Mouse (Mus musculus): Measurements from ENCODE around the gene Gm10320. TPM values are rescaled to one million over a fixed set of nuclear protein-coding genes. Genes with fewer than 3 reads are reported as not detected.

Gm10320 gene
- not detected for total RNA-seq (2021)

DNA sequence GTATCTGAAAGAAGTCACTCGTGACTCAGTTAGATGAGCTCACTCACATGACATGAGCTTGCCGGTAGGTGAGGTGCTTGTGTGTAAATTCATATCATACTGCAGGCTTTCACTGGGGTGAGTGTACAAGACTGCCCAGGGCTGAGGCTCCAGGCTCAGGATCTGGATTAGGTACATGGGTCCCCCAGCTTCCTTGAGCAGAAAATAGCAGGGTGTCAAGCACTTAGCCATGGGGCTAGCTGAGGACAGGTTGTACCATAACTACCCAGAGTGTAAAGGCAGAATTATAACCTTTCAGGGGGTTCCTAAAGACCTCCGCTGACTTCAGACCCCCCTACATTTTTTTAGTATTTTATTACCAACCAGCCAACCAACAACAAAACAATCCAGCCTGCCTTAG, at the start of gene Gm10320:
TSS of gene Gm10320 (minus strand) at position 93 of the 400 bp plus-strand sequence.
- DNase-seq (ENCODE audit: low spot score in 2 of 2): no peak
- intact Hi-C loops (cut with DNase I): no loop called here

DNA sequence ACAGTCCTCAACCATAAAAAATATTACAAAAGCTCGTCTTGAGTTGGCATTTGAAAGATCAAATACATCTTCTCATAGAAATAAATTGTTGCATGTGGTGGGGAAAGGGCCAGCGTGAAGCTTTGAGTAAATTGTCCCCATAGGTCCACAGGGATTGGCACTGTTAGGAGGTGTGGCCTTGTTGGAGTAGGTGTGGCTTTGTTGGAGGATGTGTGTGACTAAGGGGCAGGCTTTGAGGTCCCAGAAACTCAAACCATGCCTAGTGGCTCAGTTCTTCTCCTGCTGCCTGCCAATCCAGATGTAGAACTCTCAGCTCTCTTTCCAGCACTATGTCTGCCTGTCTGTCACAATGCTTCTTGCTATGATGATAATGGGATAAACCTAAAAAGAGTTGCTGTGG, 49.8 kb upstream of the Gm10320 start:
- intact Hi-C loops (cut with DNase I): no loop called here
- no peak for DNase-seq (ENCODE audit: low spot score in 2 of 2)

DNA sequence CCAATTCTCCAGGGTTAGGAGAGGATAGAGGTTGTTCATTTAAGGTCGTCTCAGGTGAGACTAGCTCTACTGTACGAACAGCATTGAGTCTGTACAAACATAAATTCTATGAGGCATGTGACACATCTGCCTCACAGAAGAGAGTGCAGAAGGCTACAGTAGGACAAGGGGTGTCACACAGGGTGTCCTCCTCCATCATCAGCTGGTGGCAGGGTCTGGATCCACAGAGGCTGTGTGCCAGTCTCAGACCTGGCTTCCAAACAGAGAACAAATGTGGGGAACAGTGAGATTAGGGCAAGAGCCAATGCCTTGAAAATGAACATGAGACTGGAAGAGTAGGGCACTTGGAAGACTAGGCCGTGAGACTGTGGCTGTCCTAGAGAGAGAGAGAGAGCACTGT, 48.4 kb upstream of the Gm10320 start:
- intact Hi-C loops (cut with DNase I): no loop called here
- DNase-seq (ENCODE audit: low spot score in 2 of 2): no peak

DNA sequence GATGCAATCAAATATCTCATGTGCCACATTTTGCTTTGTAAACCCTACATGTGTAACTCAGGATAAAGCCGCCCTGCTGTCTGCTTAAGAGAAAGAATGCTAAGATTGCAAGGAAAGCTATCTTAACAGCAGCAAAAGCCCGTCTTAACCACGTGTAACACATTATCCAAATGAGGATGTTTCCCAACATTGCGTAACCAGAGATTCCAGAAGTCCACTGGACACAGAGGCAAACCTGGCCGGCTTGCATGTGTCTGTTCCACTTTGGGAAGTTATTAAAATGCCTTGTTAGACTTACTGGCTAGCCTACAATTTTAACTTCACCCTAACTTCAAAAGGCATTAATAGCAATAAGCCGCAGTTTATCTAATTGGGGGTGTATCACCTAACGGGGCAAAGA, 47.5 kb upstream of the Gm10320 start:
- intact Hi-C loops (cut with DNase I): no loop called here

DNA sequence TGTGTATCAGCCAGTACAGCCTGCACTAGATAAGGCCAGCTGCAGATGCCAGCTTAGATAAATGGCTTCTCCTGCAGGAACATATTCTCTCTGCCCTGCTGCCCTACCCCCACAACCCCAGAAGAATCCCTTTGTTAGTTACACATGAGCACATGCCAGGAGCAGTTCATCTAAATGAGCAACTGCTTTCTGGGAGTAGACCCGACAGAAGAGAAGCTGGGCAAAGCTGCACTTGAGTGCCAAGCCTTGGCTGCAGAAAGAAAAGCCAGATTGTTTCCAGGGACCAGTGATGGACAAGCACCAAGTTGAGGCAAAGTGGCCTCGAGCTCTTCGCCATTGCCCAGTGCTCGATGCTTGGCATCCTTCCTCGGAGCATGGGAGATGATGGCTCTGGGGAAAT, 46.8 kb upstream of the Gm10320 start:
- no peak for DNase-seq (ENCODE audit: low spot score in 2 of 2)
- intact Hi-C loops (cut with DNase I): no loop called here

More for the DNA sequence above, 47.5 kb upstream of the Gm10320 start:
- DNase-seq (ENCODE audit: low spot score in 2 of 2): no peak

DNA sequence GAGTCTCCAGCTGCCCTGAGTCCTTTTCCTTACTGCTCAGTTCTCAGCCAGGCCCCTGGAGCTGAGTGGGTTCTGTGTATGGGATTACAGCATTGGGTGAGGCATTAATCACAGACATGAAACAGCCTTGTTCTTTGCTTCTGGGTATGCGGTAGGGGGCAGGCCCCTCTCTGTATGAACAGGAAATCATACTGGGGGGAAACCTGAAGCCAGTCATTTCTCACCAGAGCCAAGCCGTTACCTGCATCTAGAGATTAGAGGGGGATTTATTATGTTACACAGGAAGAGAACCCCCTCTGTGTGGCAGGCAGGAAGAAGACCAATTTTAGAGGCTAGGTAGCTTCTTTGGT, 43.1 kb upstream of the Gm10320 start:
- intact Hi-C loops (cut with DNase I): no loop called here
- DNase-seq (ENCODE audit: low spot score in 2 of 2): no peak

DNA sequence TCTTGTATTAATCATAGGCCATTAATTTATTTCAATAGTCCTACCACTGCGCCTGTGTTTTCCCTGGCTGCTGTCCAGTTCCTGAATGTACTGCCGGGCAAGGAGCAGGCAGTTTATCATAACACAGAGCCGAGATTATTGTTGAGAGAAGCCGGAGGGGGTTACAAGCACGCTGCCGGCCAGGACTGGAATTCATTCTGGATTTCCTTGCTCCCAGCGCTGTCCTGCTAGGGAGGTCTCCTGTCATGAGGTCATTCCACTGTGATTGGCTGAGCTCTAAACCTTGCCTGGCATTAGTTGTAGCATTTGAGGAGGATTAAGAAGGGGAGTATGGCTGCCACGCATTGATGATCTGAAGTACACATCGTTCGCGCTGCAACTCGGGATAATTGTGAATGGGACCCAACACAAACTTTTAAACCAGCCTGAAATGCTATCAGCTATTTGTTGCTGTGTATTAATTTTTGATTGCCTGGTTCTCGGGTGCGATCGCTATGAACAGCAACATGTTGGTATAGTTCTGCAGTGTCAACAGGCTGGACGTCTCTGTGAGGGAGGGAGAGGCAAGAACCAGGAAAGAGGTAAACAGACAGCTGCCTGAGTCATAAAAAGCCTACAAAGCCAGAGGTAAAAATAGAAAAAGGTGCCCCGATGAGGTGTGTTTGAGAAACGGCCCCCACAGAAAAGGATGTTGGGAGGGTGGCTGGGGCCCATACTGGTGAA, 42.5 kb upstream of the Gm10320 start:
- no peak for DNase-seq (ENCODE audit: low spot score in 2 of 2)
- intact Hi-C loops (cut with DNase I): no loop called here

DNA sequence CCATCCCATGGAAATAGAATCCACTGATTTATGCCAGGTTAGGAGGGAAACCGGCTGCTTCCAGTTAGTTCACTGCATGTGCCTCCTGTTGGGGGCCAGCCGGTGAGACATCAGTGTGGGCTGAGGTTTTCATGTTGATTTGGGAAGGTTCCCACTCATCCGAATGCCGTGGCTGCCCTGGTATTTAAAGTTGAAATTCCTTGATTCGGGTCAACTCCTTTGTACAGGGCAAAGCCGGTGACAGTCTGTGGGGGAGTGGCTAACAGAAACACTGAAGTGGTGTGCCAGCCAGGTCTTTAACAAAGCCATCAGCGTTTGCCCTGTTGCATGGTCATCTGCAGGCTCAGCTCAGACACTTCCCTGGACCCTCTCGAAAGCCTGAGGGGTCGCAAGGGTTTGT, 41.6 kb upstream of the Gm10320 start:
- intact Hi-C loops (cut with DNase I): no loop called here
- no peak for DNase-seq (ENCODE audit: low spot score in 2 of 2)

DNA sequence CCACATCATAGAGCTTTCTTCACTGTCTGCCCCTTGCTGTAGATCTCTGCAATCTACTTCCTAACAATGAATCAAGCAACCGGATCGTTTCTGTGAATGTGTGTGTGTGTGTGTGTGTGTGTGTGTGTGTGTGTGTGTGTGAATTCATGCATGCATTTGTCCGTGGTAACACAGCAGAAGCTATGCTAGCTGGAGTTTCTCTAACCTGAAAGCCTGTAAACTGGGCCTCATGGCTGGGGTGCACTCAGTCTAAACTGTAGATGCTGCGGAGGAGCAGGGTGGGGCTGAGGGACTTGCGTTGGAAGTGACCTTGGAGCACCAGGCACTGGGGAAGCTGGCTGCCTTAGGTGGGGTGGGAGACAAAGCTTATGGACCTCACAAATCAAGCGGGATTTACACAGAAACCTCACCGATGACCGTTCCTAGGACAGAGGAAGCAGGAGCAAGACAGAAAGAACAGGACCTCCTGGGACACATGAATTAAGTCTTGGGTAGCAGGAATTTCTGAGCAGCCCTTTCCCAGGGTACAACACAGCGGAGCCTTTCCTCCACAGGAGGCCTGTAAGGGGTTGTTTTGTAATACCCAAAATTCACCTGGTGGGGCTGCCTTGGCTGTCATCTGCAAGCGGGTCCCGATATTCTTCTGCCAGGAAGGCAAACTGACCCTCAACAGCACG, 41.0 kb upstream of the Gm10320 start:
- intact Hi-C loops (cut with DNase I): no loop called here
- DNase-seq (ENCODE audit: low spot score in 2 of 2): no peak

DNA sequence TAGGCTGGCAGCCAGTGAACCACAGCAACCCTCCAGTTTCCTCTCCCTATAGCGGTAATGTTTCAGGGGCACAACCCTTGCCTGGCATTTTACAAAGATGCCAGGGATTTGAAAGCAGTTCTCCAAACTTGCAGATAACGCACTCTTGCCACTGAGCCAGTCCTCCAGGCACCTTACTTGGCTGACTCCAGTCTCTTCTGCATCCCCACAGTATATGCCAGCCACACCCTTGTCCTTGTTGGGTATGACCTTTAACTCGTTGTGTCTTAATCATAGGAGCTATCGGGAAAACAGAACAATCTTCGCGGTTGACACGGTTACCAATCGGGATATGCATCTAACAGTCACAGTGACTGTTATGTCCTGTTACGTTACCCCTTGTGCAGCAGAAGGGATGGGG, 40.2 kb upstream of the Gm10320 start:
- intact Hi-C loops (cut with DNase I): no loop called here
- no peak for DNase-seq (ENCODE audit: low spot score in 2 of 2)

DNA sequence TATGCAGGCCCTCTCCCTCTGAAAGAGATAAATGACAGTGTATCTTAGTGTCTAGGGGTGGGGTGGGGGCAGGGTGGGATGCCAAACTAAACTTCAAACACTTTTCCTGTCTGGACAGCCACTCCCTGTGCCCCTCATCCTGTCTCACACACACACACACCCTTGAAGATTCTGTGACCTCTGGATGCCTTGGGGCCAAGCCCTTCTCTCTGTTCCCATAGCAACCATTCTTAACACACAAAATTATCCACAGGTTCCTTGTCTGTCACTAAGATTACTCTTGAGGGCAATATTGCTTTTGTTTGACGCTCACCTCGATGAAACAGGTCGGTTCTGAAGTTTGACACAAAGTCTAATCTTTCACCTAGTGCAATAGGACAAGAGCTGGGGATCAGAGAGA, 39.5 kb upstream of the Gm10320 start:
- no peak for DNase-seq (ENCODE audit: low spot score in 2 of 2)
- intact Hi-C loops (cut with DNase I): no loop called here

DNA sequence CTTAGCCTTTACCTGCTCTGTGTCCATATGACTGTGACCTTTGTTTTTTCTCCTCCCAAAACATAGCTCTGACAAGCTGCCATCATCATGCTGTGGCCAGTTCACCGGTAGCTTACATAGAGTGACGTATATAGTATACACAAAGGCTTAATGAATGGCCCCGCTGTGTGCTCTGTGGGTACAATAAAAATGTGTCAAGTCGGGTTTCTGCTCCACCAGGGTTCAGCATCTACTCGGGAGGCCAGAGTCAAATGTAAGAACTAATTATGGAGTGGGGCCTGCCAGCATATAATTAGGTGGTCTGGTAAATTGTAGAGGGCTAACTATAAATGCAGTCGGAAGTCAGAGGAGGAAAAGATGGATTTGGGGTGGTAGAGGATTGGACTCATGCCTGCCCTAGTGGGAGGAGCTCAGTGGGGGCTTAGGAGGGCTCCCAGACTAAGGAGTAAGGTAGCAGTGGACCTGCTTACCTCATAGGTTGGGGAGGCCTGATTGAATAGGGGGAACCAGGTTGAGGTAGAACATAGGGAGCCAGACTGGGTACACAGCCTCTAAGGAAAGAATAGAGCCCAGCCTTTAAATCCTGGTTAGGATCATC, 32.0 kb upstream of the Gm10320 start:
- intact Hi-C loops (cut with DNase I): no loop called here
- no peak for DNase-seq (ENCODE audit: low spot score in 2 of 2)

DNA sequence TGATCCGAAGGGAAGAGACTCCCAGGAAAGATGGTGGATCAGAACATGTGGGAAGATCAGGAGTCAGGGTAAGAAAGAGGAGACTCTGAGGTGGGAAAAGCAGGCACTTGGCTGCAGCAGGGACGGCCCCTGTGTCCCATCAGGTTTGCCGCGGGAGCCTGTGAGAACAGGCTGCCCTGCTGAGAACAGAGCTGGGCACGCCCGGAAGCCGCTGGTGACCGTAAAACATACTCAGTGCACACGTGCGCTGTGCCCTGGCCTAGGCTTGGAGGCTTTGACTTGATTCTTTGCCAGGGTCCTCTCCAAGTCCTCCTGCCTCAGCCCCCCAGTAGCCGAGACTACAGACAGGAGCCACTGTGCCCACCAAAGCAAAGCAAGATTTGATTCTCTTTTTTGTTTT, 26.5 kb upstream of the Gm10320 start:
- intact Hi-C loops (cut with DNase I): no loop called here
- no peak for DNase-seq (ENCODE audit: low spot score in 2 of 2)

DNA sequence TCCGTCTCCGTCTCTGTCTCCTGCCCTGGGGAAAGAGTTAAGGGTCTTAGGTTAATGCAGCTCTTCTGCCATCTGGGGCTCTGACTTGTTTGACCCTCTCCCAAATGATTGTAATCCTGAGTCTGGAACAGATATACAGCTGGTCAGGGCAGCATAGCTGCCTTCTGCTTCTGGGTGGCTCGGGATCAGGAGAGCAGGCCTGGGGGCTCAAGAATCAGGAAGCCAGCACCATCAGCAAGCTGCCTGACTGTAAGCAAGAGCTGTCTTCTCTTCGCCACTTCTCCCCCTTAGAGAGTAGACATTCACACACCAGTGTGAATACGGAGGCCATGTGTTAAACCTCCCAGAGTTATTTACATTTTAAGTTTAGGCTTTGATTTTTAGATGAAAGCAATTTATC, 25.9 kb upstream of the Gm10320 start:
- intact Hi-C loops (cut with DNase I): no loop called here
- DNase-seq (ENCODE audit: low spot score in 2 of 2): no peak

DNA sequence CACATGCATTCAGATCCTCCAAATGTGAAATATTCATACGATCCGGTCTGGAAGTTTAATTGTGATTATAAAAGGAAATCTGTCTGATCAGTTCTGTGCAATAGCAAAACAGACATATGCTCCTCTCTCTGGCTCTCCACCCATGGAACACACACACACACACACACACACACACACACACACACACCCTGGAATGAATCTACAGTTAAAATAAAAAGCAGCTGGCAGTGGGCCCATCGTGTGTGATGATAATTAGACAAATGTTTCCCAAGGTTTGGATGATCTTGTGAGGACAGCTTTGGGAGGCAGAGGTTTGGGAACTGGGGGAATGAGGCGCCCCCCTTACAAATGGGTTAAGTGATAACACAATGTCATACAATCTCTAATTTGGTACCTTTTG, 25.2 kb upstream of the Gm10320 start:
- no peak for DNase-seq (ENCODE audit: low spot score in 2 of 2)
- intact Hi-C loops (cut with DNase I): no loop called here

DNA sequence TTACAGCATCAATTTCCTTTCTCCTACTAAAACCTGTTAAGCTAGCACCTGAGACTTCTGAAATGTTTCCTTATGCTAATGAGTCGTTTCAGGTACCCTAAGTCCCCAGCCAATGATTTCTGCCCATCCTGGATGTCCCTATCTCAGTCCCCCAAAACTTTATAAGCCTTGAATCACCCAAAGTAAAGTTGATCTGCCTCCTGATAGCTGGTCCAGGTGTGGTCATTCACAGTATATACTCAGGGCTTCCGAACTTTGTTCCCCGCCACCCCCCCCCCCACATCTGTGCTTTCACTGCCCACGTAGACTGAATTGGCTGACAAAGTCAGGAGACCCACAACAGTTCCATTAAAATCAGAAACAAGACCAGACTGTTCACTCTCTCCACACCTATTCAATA, 20.3 kb upstream of the Gm10320 start:
- intact Hi-C loops (cut with DNase I): no loop called here
- no peak for DNase-seq (ENCODE audit: low spot score in 2 of 2)

DNA sequence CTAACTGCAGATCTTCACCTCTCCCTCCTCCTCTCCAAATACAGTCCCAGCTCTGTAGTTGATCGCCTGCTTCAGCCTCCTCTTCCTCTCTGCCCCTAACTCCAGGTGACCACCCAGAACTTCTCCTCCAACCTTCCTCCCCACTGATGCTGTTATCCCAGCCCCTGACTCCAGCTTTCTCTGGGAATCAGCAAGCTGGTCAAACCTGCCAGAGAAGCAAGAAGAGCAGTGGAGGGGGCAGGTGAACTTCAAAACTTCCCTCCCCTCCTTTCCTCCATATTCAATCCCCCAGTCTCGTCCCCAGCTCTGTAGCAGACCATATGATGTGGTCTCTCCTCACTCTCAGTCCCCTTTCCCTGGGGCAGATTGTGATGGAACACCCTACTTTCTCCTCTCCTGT, 15.9 kb upstream of the Gm10320 start:
- DNase-seq (ENCODE audit: low spot score in 2 of 2): no peak
- intact Hi-C loops (cut with DNase I): no loop called here

DNA sequence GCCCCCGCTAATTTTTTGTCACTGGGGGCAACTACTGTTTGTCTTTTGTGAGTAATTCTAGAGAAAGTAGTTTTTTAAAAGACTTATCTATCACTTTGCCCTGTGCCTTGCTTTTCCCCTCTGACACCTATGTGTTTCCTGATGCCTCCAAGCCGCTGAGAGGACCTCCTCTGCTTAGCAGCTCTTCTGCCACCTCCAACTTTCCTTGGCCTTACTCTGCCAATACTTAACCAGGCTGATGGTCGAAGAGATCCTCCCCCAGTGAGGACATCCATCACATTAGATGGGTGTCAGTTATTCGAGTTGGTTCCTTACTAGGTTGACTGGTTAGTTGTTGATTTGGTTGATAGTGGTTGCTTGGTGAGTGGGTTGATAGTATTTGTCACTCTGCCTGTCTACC, 14.7 kb upstream of the Gm10320 start:
- DNase-seq (ENCODE audit: low spot score in 2 of 2): no peak
- intact Hi-C loops (cut with DNase I): no loop called here

DNA sequence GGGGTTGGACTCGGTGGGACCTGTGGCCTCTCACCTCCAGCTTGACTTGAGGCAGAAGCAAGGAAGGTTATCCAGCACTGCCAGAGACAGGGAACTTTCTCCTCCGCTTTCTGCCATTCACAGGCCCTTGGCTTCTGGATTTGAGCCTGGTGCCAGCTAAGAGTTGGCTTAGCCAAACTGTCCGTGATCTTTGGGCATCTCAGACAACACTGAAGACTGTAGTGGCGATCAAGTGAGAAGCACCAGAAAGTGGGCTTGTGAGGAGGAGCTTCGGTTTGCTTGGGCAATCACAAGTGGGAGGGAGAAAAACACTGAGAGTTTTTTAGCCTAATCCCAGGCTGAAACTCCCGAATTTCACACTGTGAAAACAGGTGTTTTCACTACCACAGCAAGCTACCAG, 14.2 kb upstream of the Gm10320 start:
- intact Hi-C loops (cut with DNase I): loop anchor here (2.0 kb wide), 1 partner anchor 147 kb away; no protein-coding TSS in a partner anchor
- DNase-seq (ENCODE audit: low spot score in 2 of 2): no peak

DNA sequence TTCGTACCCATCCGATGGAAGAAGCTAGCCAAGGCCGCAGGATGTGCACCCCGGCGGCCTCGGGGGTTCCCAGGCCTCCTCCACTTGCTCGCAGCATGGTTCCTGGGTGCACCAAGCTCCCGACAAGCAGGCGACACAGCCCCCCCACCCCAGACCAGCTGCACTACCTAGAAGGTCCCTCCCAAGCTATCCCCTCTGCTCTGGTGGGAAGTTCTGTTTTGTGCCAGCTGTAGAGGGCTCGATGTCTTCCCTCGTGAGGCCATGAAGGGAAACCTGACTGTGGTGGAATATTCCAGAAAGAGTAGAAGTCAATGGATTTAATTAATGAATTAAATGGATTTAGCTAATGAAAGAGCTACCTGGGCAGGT, 13.7 kb upstream of the Gm10320 start:
- no peak for DNase-seq (ENCODE audit: low spot score in 2 of 2)
- intact Hi-C loops (cut with DNase I): loop anchor here (2.0 kb wide), 1 partner anchor 147 kb away; no protein-coding TSS in a partner anchor
